Mouse (Mus musculus): ENCODE measurements at regions not wholly inside any gene's neighbourhood (a gene's known extent, or its start where the extent isn't known, plus 50 kb on each side); places are given as distances from the start of the nearest gene placed in this dataset.

GRCm38 (mm10) chr14:9192122-9192769, 526.2 kb upstream of the 4930452B06Rik start:
- no peak for TF ChIP-seq GATA1 (IDR thresholded peaks at IDR 0.05; ENCODE audit: borderline replicate concordance, low read length)
- TF ChIP-seq FLI1 (IDR thresholded peaks at IDR 0.05; ENCODE audit: low read length): no peak
